Mouse (Mus musculus) liver, embryonic 15.5 days (tissue): Measurements from ENCODE around the gene Kctd17. TPM values are rescaled to one million over a fixed set of nuclear protein-coding genes. Genes with fewer than 3 reads are reported as not detected.

ENCODE experiments used
- ATAC-seq: fragments of 200-750 bp; cut with Nextera tagmentation; 2 replicates; pipeline ENCODE4 v1.8.0; 2017; ENCODE audit warnings: moderate number of reproducible peaks, mild to moderate bottlenecking, moderate library complexity; ENCODE audit not compliant: insufficient read depth
- H3K27ac ChIP-seq: fragments of 300-500 bp; sonication (generic); replicated peaks from 2 replicates; pipeline ENCODE4 v1.5.1; 2015; ENCODE audit warnings: mild to moderate bottlenecking, inconsistent platforms
- H3K27me3 ChIP-seq: fragments of 300-500 bp; sonication (generic); 2 replicates; pipeline ENCODE4 v1.6.1; 2015; ENCODE audit warnings: mild to moderate bottlenecking, inconsistent platforms
- H3K36me3 ChIP-seq: fragments of 300-500 bp; sonication (generic); replicated peaks from 2 replicates; pipeline ENCODE4 v1.6.1; 2015; ENCODE audit warnings: moderate library complexity, mild to moderate bottlenecking, inconsistent platforms
- H3K4me1 ChIP-seq: fragments of 300-500 bp; sonication (generic); replicated peaks from 2 replicates; pipeline ENCODE4 v1.6.1; 2015; ENCODE audit warnings: inconsistent platforms
- H3K4me2 ChIP-seq: fragments of 300-500 bp; sonication (generic); 2 replicates; pipeline ENCODE4 v1.6.1; 2015; ENCODE audit warnings: moderate library complexity, mild to moderate bottlenecking, inconsistent platforms
- H3K4me3 ChIP-seq: fragments of 300-500 bp; sonication (generic); replicated peaks from 2 replicates; pipeline ENCODE4 v1.5.1; 2015; ENCODE audit warnings: mild to moderate bottlenecking, inconsistent platforms
- H3K9ac ChIP-seq: fragments of 300-500 bp; sonication (generic); 2 replicates; pipeline ENCODE4 v1.6.1; 2015; ENCODE audit warnings: moderate library complexity, mild to moderate bottlenecking, inconsistent platforms
- H3K9me3 ChIP-seq: fragments of 300-500 bp; sonication (generic); replicated peaks from 2 replicates; pipeline ENCODE4 v1.6.1; 2016; ENCODE audit warnings: inconsistent platforms
- WGBS: fragments of 180-500 bp; shearing (Covaris S2); methylation state at CpG from one replicate; pipeline ENCODE4 v1.1.7; 2015; ENCODE audit warnings: mixed read lengths; ENCODE audit not compliant: insufficient replicate concordance; 5-methylcytosine and 5-hydroxymethylcytosine counted together
- polyA plus RNA-seq: library from polyadenylated mRNA; unstranded; fragments of >200 nt; fragmentation: Nextera tagmentation; extraction: Ambion mirVana; gene quantifications from 2 replicates; pipeline ENCODE4 v1.2.1, GENCODE M21; 2015

Gene Kctd17
- polyA plus RNA-seq, 1 experiment from 2014 or later, result 4.5 TPM

DNA sequence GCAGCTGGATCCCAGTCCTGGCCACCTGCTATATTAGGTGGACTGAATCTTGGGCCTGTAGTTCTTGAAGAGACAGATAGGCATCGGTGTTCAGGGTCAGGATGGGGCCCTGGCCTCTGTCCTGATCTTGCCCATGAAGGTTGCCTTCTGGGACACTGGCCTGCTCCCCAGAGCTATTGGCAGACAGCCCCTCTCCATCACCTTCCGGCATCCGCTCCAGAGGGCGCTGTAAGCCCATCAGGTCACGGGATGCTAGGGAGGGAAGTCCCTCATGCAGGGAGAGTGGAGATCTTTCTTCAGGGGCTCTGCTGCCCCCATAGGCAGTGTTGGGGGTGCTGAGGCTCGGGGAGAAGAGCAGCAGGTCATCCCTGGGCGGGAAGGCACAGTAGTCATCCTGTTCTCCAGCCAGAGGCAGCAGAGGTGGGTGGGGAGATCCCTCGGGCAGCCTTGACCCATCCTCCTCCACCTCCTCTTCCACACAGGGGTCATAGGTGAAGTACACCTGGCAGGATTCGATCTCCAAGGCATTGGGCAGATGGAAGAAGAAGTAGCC, 53.2 kb downstream of the Kctd17 start:
- H3K9me3 ChIP-seq, result no peaks in the 10 kb centered on the region
- no peak overlapping the region for H3K4me3 ChIP-seq
- H3K4me2 ChIP-seq, result no peak overlapping the region
- no peak overlapping the region for H3K27ac ChIP-seq
- ATAC-seq, result no peak
- H3K4me1 ChIP-seq, result peaks cover 10% of the 10 kb centered on the region; the same call in 1 of the 2 replicates
- no peaks in the 10 kb centered on the region for H3K27me3 ChIP-seq
- no peak overlapping the region for H3K9ac ChIP-seq
- no peaks in the 10 kb centered on the region for H3K36me3 ChIP-seq
- 37% methylated on average over 9 of the region's 9 CpGs for WGBS

DNA sequence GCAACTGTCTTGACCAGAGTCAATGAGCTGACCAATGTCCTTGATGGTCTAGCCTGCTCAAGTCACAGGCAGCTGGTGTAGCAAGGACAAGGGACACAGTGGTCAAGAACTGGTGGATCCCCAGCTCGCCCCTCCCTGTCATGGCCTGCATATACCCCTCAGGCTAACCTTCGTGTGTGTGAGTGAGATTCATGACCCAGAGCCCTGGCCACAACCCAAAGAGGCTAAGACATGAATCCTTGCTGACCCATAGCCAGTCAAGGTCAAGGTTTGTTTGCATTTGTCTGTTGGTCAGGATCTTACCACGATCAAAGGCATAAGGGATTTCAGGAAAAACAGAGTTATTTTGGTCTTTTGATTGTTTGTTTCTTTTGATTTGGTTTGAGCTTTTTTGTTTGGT, 54.2 kb downstream of the Kctd17 start:
- peaks cover 10% of the 10 kb centered on the region; the same call in 1 of the 2 replicates for H3K4me1 ChIP-seq
- WGBS, result 39% methylated on average over 3 of the region's 3 CpGs
- no peaks in the 10 kb centered on the region; the same call in 1 of the 2 replicates for H3K27me3 ChIP-seq
- no peak overlapping the region for H3K4me2 ChIP-seq
- H3K9ac ChIP-seq, result no peak overlapping the region
- H3K4me3 ChIP-seq, result no peak overlapping the region
- no peak overlapping the region for H3K27ac ChIP-seq
- no peak for ATAC-seq
- no peaks in the 10 kb centered on the region for H3K36me3 ChIP-seq
- H3K9me3 ChIP-seq, result no peaks in the 10 kb centered on the region

DNA sequence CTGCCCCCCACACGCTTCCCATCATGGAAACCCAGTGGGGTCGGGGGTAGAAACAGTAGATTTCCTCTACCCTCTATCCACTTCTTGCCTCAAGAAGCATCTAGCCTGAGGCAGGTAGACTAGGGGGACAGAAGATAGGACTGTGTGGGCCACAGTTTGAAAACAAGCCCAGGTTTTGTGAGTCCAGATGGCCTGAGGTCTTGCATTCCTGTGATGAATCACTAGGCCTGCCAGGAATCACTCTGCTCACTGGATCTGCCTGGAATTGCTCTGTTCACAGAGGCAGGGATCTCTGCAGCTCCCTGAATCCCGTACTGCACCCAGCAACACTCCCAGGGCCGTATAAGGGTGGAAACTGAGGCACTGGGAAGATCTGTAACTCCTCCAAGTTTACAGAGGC, 54.9 kb downstream of the Kctd17 start:
- no peak overlapping the region for H3K4me3 ChIP-seq
- no peak overlapping the region for H3K4me2 ChIP-seq
- no peak for ATAC-seq
- no peaks in the 10 kb centered on the region; the same call in 1 of the 2 replicates for H3K27me3 ChIP-seq
- no peak overlapping the region for H3K9ac ChIP-seq
- no peak overlapping the region for H3K27ac ChIP-seq
- H3K36me3 ChIP-seq, result no peaks in the 10 kb centered on the region
- H3K9me3 ChIP-seq, result no peaks in the 10 kb centered on the region
- peaks cover 10% of the 10 kb centered on the region; the same call in 1 of the 2 replicates for H3K4me1 ChIP-seq
- WGBS, result 53% methylated on average over 4 of the region's 4 CpGs

- H3K4me2 ChIP-seq, result no peak overlapping the region
- no peaks in the 10 kb centered on the region for H3K36me3 ChIP-seq
- no peak overlapping the region for H3K4me3 ChIP-seq
- no peaks in the 10 kb centered on the region for H3K9me3 ChIP-seq
- WGBS, result 55% methylated on average over 1 of the region's 1 CpGs
- ATAC-seq, result no peak
- H3K27me3 ChIP-seq, result no peaks in the 10 kb centered on the region; the same call in 1 of the 2 replicates
- no peak overlapping the region for H3K9ac ChIP-seq
- peaks cover 4% of the 10 kb centered on the region; the same call in 1 of the 2 replicates for H3K4me1 ChIP-seq
- H3K27ac ChIP-seq, result no peak overlapping the region
Measured at GRCm38 (mm10) chr15:78486564-78486963, 58.2 kb downstream of the Kctd17 start.

DNA sequence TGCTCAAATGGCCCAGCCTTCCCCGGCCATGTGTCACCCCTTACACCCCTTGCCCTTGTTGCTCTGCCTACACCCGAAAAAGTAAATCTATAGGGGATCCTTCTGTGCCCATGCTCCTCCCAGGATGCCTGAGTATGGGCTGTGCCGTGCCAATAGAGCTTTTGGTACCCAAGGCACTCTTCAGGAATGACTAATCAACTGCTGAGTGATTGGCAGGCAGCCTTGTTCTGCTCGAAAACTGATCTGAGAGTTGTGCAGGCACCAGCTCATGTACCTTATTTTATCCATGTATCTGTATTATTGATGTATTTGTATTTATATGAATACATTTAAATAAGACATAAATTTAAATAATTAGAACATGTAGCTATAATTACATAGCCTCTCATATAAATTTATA, 58.7 kb downstream of the Kctd17 start:
- 35% methylated on average over 4 of the region's 4 CpGs for WGBS
- H3K9me3 ChIP-seq, result no peaks in the 10 kb centered on the region
- no peaks in the 10 kb centered on the region; the same call in 1 of the 2 replicates for H3K4me1 ChIP-seq
- H3K9ac ChIP-seq, result no peak overlapping the region
- no peak overlapping the region for H3K4me3 ChIP-seq
- H3K27me3 ChIP-seq, result no peaks in the 10 kb centered on the region; the same call in 1 of the 2 replicates
- no peak overlapping the region for H3K4me2 ChIP-seq
- H3K27ac ChIP-seq, result no peak overlapping the region
- no peaks in the 10 kb centered on the region for H3K36me3 ChIP-seq
- no peak for ATAC-seq

Other genes starting within 250 kb of the Kctd17 start
- not detected in 2 replicates for gene Pvalb, start 222.2 kb upstream of the Kctd17 start, polyA plus RNA-seq
- 46.6 and 47.6 TPM in 2 replicates for gene Ncf4, start 183.8 kb upstream of the Kctd17 start, polyA plus RNA-seq
- gene Csf2rb2, start 122.8 kb upstream of the Kctd17 start, polyA plus RNA-seq, result 1.4 and 1.5 TPM in 2 replicates
- 7.2 and 7.4 TPM in 2 replicates for gene Csf2rb, start 102.8 kb upstream of the Kctd17 start, polyA plus RNA-seq
- not detected in 2 replicates for gene Tex33, start 32.7 kb upstream of the Kctd17 start, polyA plus RNA-seq
- 200 and 245 TPM in 2 replicates for gene Tst, start 22.7 kb upstream of the Kctd17 start, polyA plus RNA-seq
- gene Mpst, start 22.1 kb upstream of the Kctd17 start, polyA plus RNA-seq, result 5.6 and 5.8 TPM in 2 replicates
- 22.0 and 29.2 TPM in 2 replicates for gene Tmprss6, start 40.1 kb downstream of the Kctd17 start, polyA plus RNA-seq
- 0.58 and 1.1 TPM in 2 replicates for gene Il2rb, start 66.7 kb downstream of the Kctd17 start, polyA plus RNA-seq
- 3.8 and 4.4 TPM in 2 replicates for gene C1qtnf6, start 102.9 kb downstream of the Kctd17 start, polyA plus RNA-seq
- not detected in 2 replicates for gene Sstr3, start 116.1 kb downstream of the Kctd17 start, polyA plus RNA-seq
- gene Rac2, start 144.2 kb downstream of the Kctd17 start, polyA plus RNA-seq, result 123 and 130 TPM in 2 replicates
- gene Cyth4, start 168.5 kb downstream of the Kctd17 start, polyA plus RNA-seq, result 13.5 and 14.7 TPM in 2 replicates